Mouse (Mus musculus) liver, embryonic 15.5 days (tissue): ENCODE measurements around the gene Map6. TPM values are rescaled to one million over a fixed set of nuclear protein-coding genes. Genes with fewer than 3 reads are reported as not detected.

Experiments
- ATAC-seq: fragments of 200-750 bp; cut with Nextera tagmentation; 2 replicates; pipeline ENCODE4 v1.8.0; 2017; ENCODE audit warnings: moderate number of reproducible peaks, mild to moderate bottlenecking, moderate library complexity; ENCODE audit not compliant: insufficient read depth
- H3K27ac ChIP-seq: fragments of 300-500 bp; sonication (generic); replicated peaks from 2 replicates; pipeline ENCODE4 v1.5.1; 2015; ENCODE audit warnings: mild to moderate bottlenecking, inconsistent platforms
- H3K27me3 ChIP-seq: fragments of 300-500 bp; sonication (generic); 2 replicates; pipeline ENCODE4 v1.6.1; 2015; ENCODE audit warnings: mild to moderate bottlenecking, inconsistent platforms
- H3K36me3 ChIP-seq: fragments of 300-500 bp; sonication (generic); replicated peaks from 2 replicates; pipeline ENCODE4 v1.6.1; 2015; ENCODE audit warnings: moderate library complexity, mild to moderate bottlenecking, inconsistent platforms
- H3K4me1 ChIP-seq: fragments of 300-500 bp; sonication (generic); replicated peaks from 2 replicates; pipeline ENCODE4 v1.6.1; 2015; ENCODE audit warnings: inconsistent platforms
- H3K4me2 ChIP-seq: fragments of 300-500 bp; sonication (generic); 2 replicates; pipeline ENCODE4 v1.6.1; 2015; ENCODE audit warnings: moderate library complexity, mild to moderate bottlenecking, inconsistent platforms
- H3K4me3 ChIP-seq: fragments of 300-500 bp; sonication (generic); replicated peaks from 2 replicates; pipeline ENCODE4 v1.5.1; 2015; ENCODE audit warnings: mild to moderate bottlenecking, inconsistent platforms
- H3K9ac ChIP-seq: fragments of 300-500 bp; sonication (generic); 2 replicates; pipeline ENCODE4 v1.6.1; 2015; ENCODE audit warnings: moderate library complexity, mild to moderate bottlenecking, inconsistent platforms
- H3K9me3 ChIP-seq: fragments of 300-500 bp; sonication (generic); replicated peaks from 2 replicates; pipeline ENCODE4 v1.6.1; 2016; ENCODE audit warnings: inconsistent platforms
- WGBS: fragments of 180-500 bp; shearing (Covaris S2); methylation state at CpG from one replicate; pipeline ENCODE4 v1.1.7; 2015; ENCODE audit warnings: mixed read lengths; ENCODE audit not compliant: insufficient replicate concordance; 5-methylcytosine and 5-hydroxymethylcytosine counted together
- polyA plus RNA-seq: library from polyadenylated mRNA; unstranded; fragments of >200 nt; fragmentation: Nextera tagmentation; extraction: Ambion mirVana; gene quantifications from 2 replicates; pipeline ENCODE4 v1.2.1, GENCODE M21; 2015

The Map6 gene
- polyA plus RNA-seq, 1 experiment from 2014 or later = 0.12 TPM

DNA sequence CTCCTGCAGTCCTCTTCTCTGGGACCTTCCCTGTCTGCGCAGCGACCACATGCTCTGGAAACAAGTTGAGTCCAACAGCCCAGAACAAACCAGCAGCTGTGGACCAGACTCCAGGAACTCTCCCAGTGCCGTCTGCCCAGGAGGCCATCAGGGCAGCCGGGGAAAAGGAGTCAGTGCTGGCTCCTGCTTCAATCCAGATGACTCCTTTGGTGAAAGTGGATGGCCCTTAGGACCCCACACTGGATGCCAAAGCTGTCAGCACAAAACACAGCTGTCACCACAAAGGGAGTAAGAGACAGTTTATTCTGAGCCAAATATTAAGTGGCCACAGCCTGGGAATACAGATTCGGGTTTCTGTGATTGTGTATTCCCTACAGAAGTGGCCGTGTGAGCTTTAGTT is 23.7 kb downstream of the Map6 start:
- no peak overlapping the region for H3K4me3 ChIP-seq
- no peaks in the 10 kb centered on the region for H3K9me3 ChIP-seq
- peaks cover 10% of the 10 kb centered on the region; the same call in 1 of the 2 replicates for H3K27me3 ChIP-seq
- no peaks in the 10 kb centered on the region for H3K36me3 ChIP-seq
- H3K4me2 ChIP-seq = no peak overlapping the region
- H3K4me1 ChIP-seq = no peaks in the 10 kb centered on the region
- H3K27ac ChIP-seq = no peak overlapping the region
- H3K9ac ChIP-seq = no peak overlapping the region
- WGBS = 55% methylated on average over 6 of the region's 6 CpGs
- ATAC-seq = no peak

DNA sequence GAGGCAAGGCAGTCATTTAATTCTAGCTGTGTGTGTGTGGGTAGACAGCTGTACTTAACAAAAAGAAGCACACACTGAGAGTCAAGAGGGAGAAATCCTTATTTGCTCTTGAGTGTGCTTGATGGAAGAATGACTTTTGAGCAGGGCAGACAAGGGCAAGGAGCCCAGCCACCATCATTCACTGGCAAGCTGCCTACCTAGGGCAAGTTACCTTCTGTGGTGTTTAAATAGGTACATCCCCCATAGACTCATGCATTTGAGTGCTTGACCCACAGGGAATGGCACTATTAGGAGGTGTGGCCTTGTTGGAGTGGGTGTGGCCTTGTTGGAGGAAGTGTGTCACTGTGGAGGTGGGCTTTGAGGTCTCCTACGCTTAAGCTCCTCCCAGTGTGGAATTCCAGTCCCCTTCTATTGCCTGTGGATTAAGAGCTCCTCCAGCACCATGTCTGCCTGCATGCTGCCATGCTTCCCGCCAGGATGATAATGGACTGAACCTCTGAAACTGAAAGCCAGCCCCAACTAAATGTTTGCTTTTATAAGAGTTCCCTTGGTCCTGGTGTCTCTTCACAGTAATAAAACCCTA is 27.0 kb downstream of the Map6 start:
- H3K27me3 ChIP-seq = peaks cover 10% of the 10 kb centered on the region; the same call in 1 of the 2 replicates
- H3K9me3 ChIP-seq = no peaks in the 10 kb centered on the region
- H3K36me3 ChIP-seq = no peaks in the 10 kb centered on the region
- no peak overlapping the region for H3K9ac ChIP-seq
- no peak for ATAC-seq
- no peaks in the 10 kb centered on the region for H3K4me1 ChIP-seq
- WGBS = 60% methylated on average over 2 of the region's 2 CpGs
- H3K4me3 ChIP-seq = no peak overlapping the region
- H3K4me2 ChIP-seq = no peak overlapping the region
- no peak overlapping the region for H3K27ac ChIP-seq

DNA sequence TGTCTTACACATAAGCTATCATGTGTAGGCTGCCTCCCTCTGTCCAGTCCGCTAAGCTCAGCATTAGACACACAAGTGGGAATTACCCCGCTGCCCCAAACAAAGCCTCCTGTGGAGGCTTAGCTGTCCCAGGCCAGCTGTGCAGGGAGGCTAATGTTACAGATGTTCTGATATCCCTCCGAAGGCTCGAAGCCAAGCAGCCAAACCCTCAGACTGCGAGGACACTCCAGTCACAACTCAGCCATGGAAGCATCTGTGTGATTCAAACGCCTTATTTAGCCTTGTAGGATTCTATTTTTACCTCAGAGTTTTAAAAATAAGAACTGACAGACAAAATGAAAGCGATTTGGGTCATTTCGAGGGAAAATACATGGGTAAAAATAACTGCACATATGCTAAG is 27.9 kb downstream of the Map6 start:
- Histone ChIP-seq H3K27me3 (peaks cover 8% of the 10 kb centered on the region; the same call in 1 of the 2 replicates), H3K9ac (no peak overlapping the region), H3K4me2 (no peak overlapping the region), H3K4me3 (no peak overlapping the region), H3K9me3 (no peaks in the 10 kb centered on the region), H3K36me3 (no peaks in the 10 kb centered on the region), H3K4me1 (no peaks in the 10 kb centered on the region), H3K27ac (no peak overlapping the region)
- WGBS = 66% methylated on average over 8 of the region's 8 CpGs
- ATAC-seq = no peak

DNA sequence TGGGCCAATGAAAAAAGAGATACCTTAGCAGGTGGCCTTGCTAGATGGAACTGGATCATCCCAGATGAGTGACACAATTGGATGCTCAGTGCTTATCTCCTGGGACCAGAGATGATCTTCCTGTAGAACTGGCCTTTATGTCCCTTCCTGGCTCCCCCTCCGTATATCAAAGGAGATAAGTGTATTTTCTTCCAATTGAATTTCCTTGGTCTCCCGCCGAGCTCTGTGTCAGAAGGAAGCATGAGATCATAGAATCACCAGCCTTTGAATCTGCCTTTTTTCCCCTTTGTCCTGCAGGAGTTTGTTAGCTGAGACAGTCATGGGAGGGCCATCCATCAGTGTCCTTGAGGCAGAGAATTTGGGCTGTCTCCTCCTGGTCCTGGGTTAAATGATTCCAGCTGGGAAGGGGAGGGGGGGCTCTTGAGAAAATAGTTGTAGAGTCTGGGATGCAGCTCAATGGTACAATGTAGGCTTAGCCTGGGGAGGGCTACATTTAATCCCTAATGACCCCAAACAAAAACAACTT is 33.5 kb downstream of the Map6 start:
- ATAC-seq = no peak
- Histone ChIP-seq H3K4me2 (no peak overlapping the region), H3K4me1 (no peaks in the 10 kb centered on the region), H3K27me3 (no peaks in the 10 kb centered on the region), H3K4me3 (no peak overlapping the region), H3K9ac (no peak overlapping the region), H3K27ac (no peak overlapping the region), H3K9me3 (no peaks in the 10 kb centered on the region), H3K36me3 (no peaks in the 10 kb centered on the region)
- WGBS = 31% methylated on average over 3 of the region's 3 CpGs

DNA sequence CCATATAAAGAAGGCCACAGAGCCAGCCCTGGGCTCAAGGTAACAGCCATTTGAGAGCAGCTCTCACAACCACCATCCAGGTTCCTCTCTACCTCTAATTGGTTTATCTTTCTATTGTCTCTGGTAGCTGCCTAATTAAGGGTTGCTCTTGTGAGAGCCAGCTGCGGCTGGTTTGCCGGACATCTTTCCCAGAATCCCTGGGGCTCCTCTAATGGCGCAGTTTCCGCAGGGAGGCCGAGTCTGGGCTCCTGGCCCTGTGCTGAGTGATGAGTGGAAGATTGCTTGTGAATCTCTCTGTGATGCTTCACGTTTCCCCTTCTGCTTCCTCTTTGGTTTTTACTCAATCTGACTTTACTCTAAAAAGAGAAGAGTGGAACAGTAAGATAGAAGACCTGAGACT is 36.8 kb downstream of the Map6 start:
- no peak overlapping the region for H3K9ac ChIP-seq
- ATAC-seq = no peak
- H3K4me1 ChIP-seq = no peaks in the 10 kb centered on the region
- no peak overlapping the region for H3K4me3 ChIP-seq
- no peaks in the 10 kb centered on the region for H3K36me3 ChIP-seq
- H3K27me3 ChIP-seq = no peaks in the 10 kb centered on the region
- no peak overlapping the region for H3K4me2 ChIP-seq
- WGBS = 48% methylated on average over 6 of the region's 6 CpGs
- no peak overlapping the region for H3K27ac ChIP-seq
- H3K9me3 ChIP-seq = no peaks in the 10 kb centered on the region

DNA sequence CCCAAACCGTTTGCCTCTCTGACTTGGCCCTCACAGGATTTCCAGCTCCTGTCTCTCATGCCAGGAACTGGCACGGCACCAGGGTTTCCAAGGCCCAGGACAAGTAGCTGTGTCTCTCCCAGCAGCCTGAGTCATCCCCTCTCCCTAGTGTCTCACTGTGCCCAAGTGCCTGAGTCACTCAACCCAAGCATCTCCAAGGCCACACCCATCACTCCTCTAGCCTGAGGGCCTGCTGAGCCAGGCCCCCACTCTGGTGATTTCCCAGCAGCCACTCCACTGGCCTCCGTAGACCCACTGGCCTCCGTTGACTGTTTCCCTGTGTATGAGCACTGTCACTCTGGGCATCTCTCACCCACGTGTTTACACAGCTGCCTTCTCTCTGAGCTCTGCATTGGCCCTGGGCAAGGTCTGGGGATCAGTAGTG is 37.7 kb downstream of the Map6 start:
- Histone ChIP-seq H3K9me3 (no peaks in the 10 kb centered on the region), H3K9ac (no peak overlapping the region), H3K4me1 (no peaks in the 10 kb centered on the region), H3K36me3 (no peaks in the 10 kb centered on the region), H3K4me2 (no peak overlapping the region), H3K27me3 (no peaks in the 10 kb centered on the region), H3K27ac (no peak overlapping the region), H3K4me3 (no peak overlapping the region)
- 48% methylated on average over 5 of the region's 5 CpGs for WGBS
- no peak for ATAC-seq

DNA sequence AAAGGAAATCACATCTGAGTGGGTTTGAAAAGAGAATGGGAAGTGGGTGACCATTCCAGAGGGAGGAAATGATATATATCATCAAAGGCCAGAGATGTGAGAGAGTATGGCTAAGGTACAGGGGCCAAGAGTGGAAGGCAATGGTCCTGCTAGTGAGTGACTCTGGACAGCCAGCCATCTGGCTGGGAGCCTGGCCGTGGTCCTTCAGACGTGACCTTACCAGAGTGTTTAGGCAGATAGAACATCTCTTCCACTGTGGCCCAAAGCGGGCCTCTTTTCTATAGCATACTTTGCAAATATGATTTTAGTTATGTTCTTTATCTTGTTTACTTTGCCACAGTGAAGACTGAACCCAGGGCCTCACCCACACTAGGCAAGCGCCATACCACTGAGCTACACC is 38.4 kb downstream of the Map6 start:
- no peak overlapping the region for H3K27ac ChIP-seq
- no peaks in the 10 kb centered on the region for H3K27me3 ChIP-seq
- WGBS = 74% methylated on average over 4 of the region's 4 CpGs
- H3K4me1 ChIP-seq = no peaks in the 10 kb centered on the region
- H3K9me3 ChIP-seq = no peaks in the 10 kb centered on the region
- H3K4me3 ChIP-seq = no peak overlapping the region
- ATAC-seq = no peak
- no peak overlapping the region for H3K4me2 ChIP-seq
- H3K36me3 ChIP-seq = no peaks in the 10 kb centered on the region
- no peak overlapping the region for H3K9ac ChIP-seq

DNA sequence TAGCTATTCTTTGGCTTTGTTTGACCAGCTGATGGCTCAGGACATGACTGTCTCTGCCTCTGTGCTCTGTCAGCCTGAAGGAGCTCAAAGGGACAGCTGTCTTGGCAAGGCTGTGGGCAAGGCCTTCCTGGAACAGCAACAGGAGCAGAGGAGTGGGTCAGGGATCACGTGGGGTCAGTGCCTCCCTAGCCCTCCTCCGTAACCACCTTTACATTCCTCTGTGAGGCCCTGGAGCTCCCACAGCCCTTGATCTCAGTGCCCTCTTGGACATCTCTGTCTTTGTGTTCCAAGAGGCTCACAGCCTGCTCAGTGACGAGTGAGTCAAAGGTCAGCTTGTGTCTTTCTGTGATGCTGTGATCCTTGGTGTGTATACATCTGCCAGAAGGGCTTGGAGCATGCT is 39.4 kb downstream of the Map6 start:
- Histone ChIP-seq H3K9ac (no peak overlapping the region), H3K4me1 (no peaks in the 10 kb centered on the region; the same call in 1 of the 2 replicates), H3K9me3 (no peaks in the 10 kb centered on the region), H3K4me2 (no peak overlapping the region), H3K36me3 (no peaks in the 10 kb centered on the region), H3K27ac (no peak overlapping the region), H3K27me3 (no peaks in the 10 kb centered on the region), H3K4me3 (no peak overlapping the region)
- ATAC-seq = no peak
- 51% methylated on average over 3 of the region's 3 CpGs for WGBS

DNA sequence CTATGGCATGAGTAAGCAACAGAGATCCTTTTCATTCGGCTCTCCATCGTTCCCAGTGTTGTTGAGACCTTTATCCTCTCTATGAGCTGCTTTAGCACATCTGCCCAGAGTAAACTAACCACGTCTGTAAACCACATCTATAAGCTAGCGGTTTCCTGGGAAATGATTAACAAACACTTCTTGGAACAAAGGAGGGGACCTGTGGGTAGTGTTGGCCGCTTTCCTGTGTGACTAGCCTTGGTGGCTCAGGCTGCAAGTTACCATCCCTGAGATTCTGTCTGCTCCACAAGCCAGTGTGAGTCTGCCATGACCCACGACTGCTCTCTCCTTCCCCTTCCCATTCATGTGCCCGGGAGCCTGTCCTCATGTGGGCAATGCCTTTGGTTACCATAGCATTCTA is 44.2 kb downstream of the Map6 start:
- ATAC-seq = peak; percentile 37; the same call in 1 of the 2 replicates
- WGBS = 29% methylated on average over 7 of the region's 7 CpGs
- no peaks in the 10 kb centered on the region for H3K27me3 ChIP-seq

DNA sequence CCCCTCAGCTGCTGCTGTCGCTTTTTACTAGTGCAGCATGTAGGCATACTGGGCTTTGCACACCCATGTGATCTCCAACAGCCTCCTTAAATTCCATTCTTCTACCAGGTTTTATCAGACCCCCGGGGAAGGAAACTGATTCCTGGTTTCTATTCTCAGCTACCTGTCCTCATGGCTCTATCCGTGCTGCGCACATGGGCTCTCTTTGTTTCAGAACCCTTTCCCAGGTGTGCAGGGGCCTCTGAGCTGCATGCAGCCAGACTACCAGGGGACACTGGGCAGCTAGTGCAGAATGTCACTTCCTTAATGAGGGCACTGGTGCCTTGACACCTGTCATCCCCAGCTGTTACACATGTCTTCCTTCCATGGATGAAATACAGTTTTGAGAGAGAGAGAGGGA is 44.8 kb downstream of the Map6 start:
- no peaks in the 10 kb centered on the region for H3K9me3 ChIP-seq
- H3K4me2 ChIP-seq = no peak overlapping the region
- H3K36me3 ChIP-seq = no peaks in the 10 kb centered on the region
- H3K27ac ChIP-seq = no peak overlapping the region
- 54% methylated on average over 4 of the region's 4 CpGs for WGBS
- H3K27me3 ChIP-seq = peaks cover 4% of the 10 kb centered on the region; the same call in 1 of the 2 replicates
- no peak for ATAC-seq
- peaks cover 5% of the 10 kb centered on the region for H3K4me1 ChIP-seq
- no peak overlapping the region for H3K4me3 ChIP-seq
- no peak overlapping the region for H3K9ac ChIP-seq

More for the DNA sequence above, 44.2 kb downstream of the Map6 start:
- Histone ChIP-seq H3K9ac (no peak overlapping the region), H3K9me3 (no peaks in the 10 kb centered on the region), H3K36me3 (no peaks in the 10 kb centered on the region), H3K4me3 (no peak overlapping the region), H3K4me1 (peaks cover 5% of the 10 kb centered on the region), H3K4me2 (no peak overlapping the region), H3K27ac (no peak overlapping the region)

DNA sequence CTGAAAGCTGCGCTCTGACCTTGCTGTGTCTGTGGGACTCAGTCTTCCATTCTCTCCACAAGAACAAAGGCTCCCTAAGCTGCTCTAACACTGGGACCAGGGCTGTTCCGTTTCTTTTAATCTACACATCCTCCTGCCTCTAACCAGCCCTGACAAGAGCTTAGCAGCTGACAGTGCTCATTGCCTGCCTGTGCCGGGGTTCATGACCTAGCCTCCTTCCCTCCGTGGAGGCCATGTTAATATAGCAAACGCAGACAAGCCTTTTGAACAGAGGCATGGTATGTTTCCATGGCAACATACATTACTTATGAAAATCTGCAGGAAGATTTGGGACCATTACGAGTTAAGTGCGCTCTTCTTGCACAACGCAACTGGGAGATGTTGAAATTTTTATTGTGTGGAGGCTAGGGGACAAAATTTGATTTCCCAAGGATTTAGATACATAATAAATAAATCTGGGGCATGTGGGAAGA is 45.5 kb downstream of the Map6 start:
- H3K9me3 ChIP-seq = no peaks in the 10 kb centered on the region
- no peak overlapping the region for H3K4me3 ChIP-seq
- no peak overlapping the region for H3K9ac ChIP-seq
- H3K27me3 ChIP-seq = peaks cover 4% of the 10 kb centered on the region; the same call in 1 of the 2 replicates
- H3K4me1 ChIP-seq = peaks cover 5% of the 10 kb centered on the region
- no peaks in the 10 kb centered on the region for H3K36me3 ChIP-seq
- H3K27ac ChIP-seq = no peak overlapping the region
- H3K4me2 ChIP-seq = no peak overlapping the region
- WGBS = 56% methylated on average over 8 of the region's 8 CpGs
- no peak for ATAC-seq

DNA sequence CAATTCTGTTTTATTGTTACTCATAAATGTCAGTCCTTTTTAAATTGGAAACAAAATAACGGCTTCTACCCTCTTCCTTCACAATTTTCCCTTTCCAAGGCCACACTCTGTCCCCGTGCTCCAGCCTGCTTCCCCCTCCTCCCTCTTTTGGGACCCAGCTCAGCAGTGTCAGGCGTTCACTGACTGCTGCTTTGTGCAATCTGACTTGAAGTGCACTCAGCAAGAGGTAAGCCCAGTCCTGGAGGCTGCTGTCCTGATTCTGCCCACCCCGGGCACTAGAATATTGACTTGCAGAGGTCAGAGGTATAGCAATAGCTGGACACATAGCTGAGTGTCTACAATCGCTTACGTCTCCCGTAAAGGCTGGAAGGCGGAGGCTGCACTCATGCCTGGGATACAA is 46.0 kb downstream of the Map6 start:
- Histone ChIP-seq H3K27me3 (peaks cover 5% of the 10 kb centered on the region; the same call in 1 of the 2 replicates), H3K27ac (no peak overlapping the region), H3K4me3 (no peak overlapping the region), H3K4me2 (no peak overlapping the region), H3K36me3 (no peaks in the 10 kb centered on the region), H3K4me1 (peaks cover 5% of the 10 kb centered on the region), H3K9me3 (no peaks in the 10 kb centered on the region), H3K9ac (no peak overlapping the region)
- 64% methylated on average over 8 of the region's 8 CpGs for WGBS
- no peak for ATAC-seq
